Mouse (Mus musculus) adrenal gland (tissue): Measurements from ENCODE around the gene Gtf2ird1.
"Not testable (repeated sequence)": the region's sequence is repeated elsewhere in the genome, so short reads cannot be mapped to it uniquely, and the experiment has no call there.

ENCODE experiments used
- intact Hi-C: fragments of 180-260 bp; cut with DNase I; formaldehyde crosslinking; loops from one replicate; pipeline ENCODE4 v1.15.1; 2025

Gene Gtf2ird1

GRCm38 (mm10) chr5:134418315-134419074 is 38.0 kb downstream of the Gtf2ird1 start:
- intact Hi-C loops = no loop called here

- intact Hi-C loops = no loop called here
Observed at GRCm38 (mm10) chr5:134412341-134412740, 44.2 kb downstream of the Gtf2ird1 start.

- intact Hi-C loops = no loop called here
Observed at GRCm38 (mm10) chr5:134410307-134410836, 46.1 kb downstream of the Gtf2ird1 start.

GRCm38 (mm10) chr5:134409606-134410306 is 46.8 kb downstream of the Gtf2ird1 start:
- intact Hi-C loops = no loop called here

- intact Hi-C loops = no loop called here
Observed at GRCm38 (mm10) chr5:134408119-134408518, 48.4 kb downstream of the Gtf2ird1 start.

- intact Hi-C loops = no loop called here
Observed at GRCm38 (mm10) chr5:134401841-134402240, 54.7 kb downstream of the Gtf2ird1 start.

- intact Hi-C loops = no loop called here
Observed at GRCm38 (mm10) chr5:134397434-134398163, 58.9 kb downstream of the Gtf2ird1 start.

GRCm38 (mm10) chr5:134396519-134396918 is 60.0 kb downstream of the Gtf2ird1 start:
- intact Hi-C loops = no loop called here

- intact Hi-C loops = no loop called here
Observed at GRCm38 (mm10) chr5:134394624-134395023, 61.9 kb downstream of the Gtf2ird1 start.

- intact Hi-C loops = no loop called here
Observed at GRCm38 (mm10) chr5:134393624-134394023, 62.9 kb downstream of the Gtf2ird1 start.

GRCm38 (mm10) chr5:134385106-134385505 is 71.4 kb downstream of the Gtf2ird1 start:
- intact Hi-C loops = loop anchor here (2.0 to 5.0 kb wide), 2 partner anchors 87 to 100 kb away; no protein-coding TSS in a partner anchor

GRCm38 (mm10) chr5:134375256-134375655 is 81.3 kb downstream of the Gtf2ird1 start:
- intact Hi-C loops = loop anchor here (2.0 kb wide), 1 partner anchor 112 kb away; no protein-coding TSS in a partner anchor

GRCm38 (mm10) chr5:134374546-134374945 is 82.0 kb downstream of the Gtf2ird1 start:
- intact Hi-C loops = loop anchor here (2.0 kb wide), 1 partner anchor 112 kb away; no protein-coding TSS in a partner anchor

- intact Hi-C loops = loop anchor here (2.0 kb wide), 1 partner anchor 113 kb away; no protein-coding TSS in a partner anchor
Observed at GRCm38 (mm10) chr5:134373912-134374488, 82.5 kb downstream of the Gtf2ird1 start.

- intact Hi-C loops = no loop called here
Observed at GRCm38 (mm10) chr5:134372926-134373658, 83.4 kb downstream of the Gtf2ird1 start.

- intact Hi-C loops = no loop called here
Observed at GRCm38 (mm10) chr5:134371511-134372289, 84.8 kb downstream of the Gtf2ird1 start.

- intact Hi-C loops = no loop called here
Observed at GRCm38 (mm10) chr5:134370831-134371230, 85.7 kb downstream of the Gtf2ird1 start.

GRCm38 (mm10) chr5:134359101-134359500 is 97.4 kb downstream of the Gtf2ird1 start:
- intact Hi-C loops = no loop called here

- intact Hi-C loops = not testable (repeated sequence)
Observed at GRCm38 (mm10) chr5:134355372-134355771, 101.1 kb downstream of the Gtf2ird1 start.
